Mouse (Mus musculus) embryonic fibroblast, embryonic 13.5 days (primary cell): ENCODE results near the gene Tmem30c.

Experiments used
- CTCF ChIP-seq: IDR thresholded peaks from 2 replicates; pipeline ENCODE4 v1.5.1; 2011; ENCODE audit warnings: mild to moderate bottlenecking, control low read depth, low read length, moderate library complexity, borderline replicate concordance; ENCODE audit not compliant: insufficient read depth
- POLR2A ChIP-seq: IDR thresholded peaks from 2 replicates; pipeline ENCODE4 v1.6.1; 2011; ENCODE audit warnings: low read depth, mild to moderate bottlenecking, control low read depth, low read length, moderate library complexity

DNA sequence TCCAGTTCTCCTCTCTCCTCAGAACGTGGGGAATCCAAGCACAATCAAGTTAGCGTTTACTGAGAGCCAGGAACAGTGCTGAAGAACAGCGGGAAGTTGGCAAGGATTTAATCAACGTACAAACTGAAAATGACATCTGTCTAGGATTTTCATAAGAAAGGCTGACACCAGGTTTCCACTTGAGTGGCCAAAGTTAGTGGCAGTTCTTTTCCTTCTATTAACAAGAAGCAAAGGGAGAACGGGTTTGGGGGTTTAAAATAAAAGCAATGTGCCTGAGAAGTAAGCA, 47.9 kb upstream of the Tmem30c start:
- no peak for TF ChIP-seq CTCF
- TF ChIP-seq POLR2A = no peak
